Mouse (Mus musculus) forebrain, embryonic 12.5 days (tissue): ENCODE data around the gene Yaf2. TPM values are rescaled to one million over a fixed set of nuclear protein-coding genes. Genes with fewer than 3 reads are reported as not detected.
"Not testable (repeated sequence)": the region's sequence is repeated elsewhere in the genome, so short reads cannot be mapped to it uniquely, and the experiment has no call there.

Source experiments
- ATAC-seq: fragments of 200-750 bp; cut with Nextera tagmentation; 2 replicates; pipeline ENCODE4 v1.8.0; 2017; ENCODE audit warnings: moderate TSS enrichment; ENCODE audit not compliant: low FRiP score
- H3K27ac ChIP-seq: fragments of 300-500 bp; sonication (generic); 2 replicates; pipeline ENCODE4 v1.5.1; 2016; ENCODE audit warnings: mild to moderate bottlenecking
- H3K27me3 ChIP-seq: fragments of 300-500 bp; sonication (generic); 2 replicates; pipeline ENCODE4 v1.6.1; 2016; ENCODE audit warnings: mild to moderate bottlenecking
- H3K36me3 ChIP-seq: fragments of 300-500 bp; sonication (generic); replicated peaks from 2 replicates; pipeline ENCODE4 v1.6.1; 2016; ENCODE audit warnings: mild to moderate bottlenecking
- H3K4me1 ChIP-seq: fragments of 300-500 bp; sonication (generic); 2 replicates; pipeline ENCODE4 v1.6.1; 2016
- H3K4me2 ChIP-seq: fragments of 300-500 bp; sonication (generic); 2 replicates; pipeline ENCODE4 v1.6.1; 2016; ENCODE audit warnings: mild to moderate bottlenecking, moderate library complexity
- H3K4me3 ChIP-seq: fragments of 300-500 bp; sonication (generic); replicated peaks from 2 replicates; pipeline ENCODE4 v1.5.1; 2016; ENCODE audit warnings: mild to moderate bottlenecking
- H3K9ac ChIP-seq: fragments of 300-500 bp; sonication (generic); 2 replicates; pipeline ENCODE4 v1.6.1; 2016; ENCODE audit warnings: mild to moderate bottlenecking
- H3K9me3 ChIP-seq: fragments of 300-500 bp; sonication (generic); 2 replicates; pipeline ENCODE4 v1.6.1; 2016
- WGBS: fragments of 180-500 bp; shearing (Covaris S2); methylation state at CpG from one replicate; pipeline ENCODE4 v1.1.7; 2016; 5-methylcytosine and 5-hydroxymethylcytosine counted together
- polyA plus RNA-seq: library from polyadenylated mRNA; unstranded; fragments of >200 nt; fragmentation: Nextera tagmentation; extraction: Ambion mirVana; gene quantifications from 2 replicates; pipeline ENCODE4 v1.2.1, GENCODE M21; 2016

Gene Yaf2
- polyA plus RNA-seq, 1 experiment from 2014 or later = 91.1 TPM

- Histone ChIP-seq H3K27me3 (no peaks in the 10 kb centered on the region), H3K27ac (no peak overlapping the region), H3K36me3 (peaks cover 5% of the 10 kb centered on the region), H3K4me2 (no peak overlapping the region), H3K9me3 (no peaks in the 10 kb centered on the region), H3K4me1 (0 out of 2 replicates have a peak, but pooled peaks cover 7% of the 10 kb centered on the region), H3K9ac (no peak overlapping the region), H3K4me3 (no peak overlapping the region)
- WGBS = 56% methylated on average over 2 of the region's 2 CpGs
- no peak for ATAC-seq
Observed at GRCm38 (mm10) chr15:93265728-93266127, 71.0 kb downstream of the Yaf2 start.

- H3K9ac ChIP-seq = no peak overlapping the region
- no peaks in the 10 kb centered on the region for H3K9me3 ChIP-seq
- H3K36me3 ChIP-seq = peaks cover 5% of the 10 kb centered on the region
- no peak overlapping the region for H3K4me3 ChIP-seq
- H3K27me3 ChIP-seq = no peaks in the 10 kb centered on the region
- WGBS = 87% methylated on average over 3 of the region's 3 CpGs
- H3K4me1 ChIP-seq = 0 out of 2 replicates have a peak, but pooled peaks cover 7% of the 10 kb centered on the region
- no peak overlapping the region for H3K27ac ChIP-seq
- ATAC-seq = no peak
- no peak overlapping the region for H3K4me2 ChIP-seq
Observed at GRCm38 (mm10) chr15:93265231-93265630, 71.5 kb downstream of the Yaf2 start.

GRCm38 (mm10) chr15:93264221-93264620 lies 72.5 kb downstream of the Yaf2 start:
- Histone ChIP-seq H3K4me2 (no peak overlapping the region), H3K4me3 (no peak overlapping the region), H3K27me3 (no peaks in the 10 kb centered on the region), H3K9me3 (no peaks in the 10 kb centered on the region), H3K9ac (no peak overlapping the region), H3K36me3 (peaks cover 5% of the 10 kb centered on the region), H3K4me1 (0 out of 2 replicates have a peak, but pooled peaks cover 7% of the 10 kb centered on the region), H3K27ac (no peak overlapping the region)
- WGBS = 90% methylated on average over 3 of the region's 3 CpGs
- no peak for ATAC-seq

GRCm38 (mm10) chr15:93263566-93263965 lies 73.2 kb downstream of the Yaf2 start:
- 90% methylated on average over 7 of the region's 7 CpGs for WGBS
- no peaks in the 10 kb centered on the region for H3K27me3 ChIP-seq
- 0 out of 2 replicates have a peak, but pooled peaks cover 7% of the 10 kb centered on the region for H3K4me1 ChIP-seq
- no peaks in the 10 kb centered on the region for H3K9me3 ChIP-seq
- peaks cover 9% of the 10 kb centered on the region for H3K36me3 ChIP-seq
- H3K4me2 ChIP-seq = no peak overlapping the region
- ATAC-seq = no peak
- no peak overlapping the region for H3K9ac ChIP-seq
- no peak overlapping the region for H3K4me3 ChIP-seq
- no peak overlapping the region for H3K27ac ChIP-seq

- H3K4me3 ChIP-seq = no peak overlapping the region
- no peaks in the 10 kb centered on the region for H3K9me3 ChIP-seq
- H3K4me2 ChIP-seq = no peak overlapping the region
- WGBS = 74% methylated on average over 5 of the region's 5 CpGs
- ATAC-seq = no peak
- no peak overlapping the region for H3K9ac ChIP-seq
- H3K4me1 ChIP-seq = 0 out of 2 replicates have a peak, but pooled peaks cover 7% of the 10 kb centered on the region
- H3K27me3 ChIP-seq = no peaks in the 10 kb centered on the region
- H3K27ac ChIP-seq = no peak overlapping the region
- H3K36me3 ChIP-seq = peaks cover 16% of the 10 kb centered on the region
Observed at GRCm38 (mm10) chr15:93262818-93263217, 73.9 kb downstream of the Yaf2 start.

GRCm38 (mm10) chr15:93262274-93262673 lies 74.5 kb downstream of the Yaf2 start:
- no peak overlapping the region for H3K4me3 ChIP-seq
- no peaks in the 10 kb centered on the region for H3K27me3 ChIP-seq
- H3K9ac ChIP-seq = no peak overlapping the region
- no peak for ATAC-seq
- peaks cover 21% of the 10 kb centered on the region for H3K36me3 ChIP-seq
- 0 out of 2 replicates have a peak, but pooled peaks cover 4% of the 10 kb centered on the region for H3K4me1 ChIP-seq
- H3K9me3 ChIP-seq = no peaks in the 10 kb centered on the region
- 93% methylated on average over 5 of the region's 5 CpGs for WGBS
- H3K4me2 ChIP-seq = no peak overlapping the region
- H3K27ac ChIP-seq = no peak overlapping the region

- Histone ChIP-seq H3K4me1 (no peaks in the 10 kb centered on the region), H3K36me3 (peaks cover 41% of the 10 kb centered on the region), H3K4me3 (no peak overlapping the region), H3K9ac (no peak overlapping the region), H3K27ac (no peak overlapping the region), H3K9me3 (no peaks in the 10 kb centered on the region), H3K27me3 (no peaks in the 10 kb centered on the region), H3K4me2 (no peak overlapping the region)
- WGBS = 77% methylated on average over 8 of the region's 8 CpGs
- ATAC-seq = no peak
Observed at GRCm38 (mm10) chr15:93259933-93260332, 76.8 kb downstream of the Yaf2 start.

- no peaks in the 10 kb centered on the region for H3K9me3 ChIP-seq
- no peaks in the 10 kb centered on the region for H3K4me1 ChIP-seq
- no peak overlapping the region for H3K4me3 ChIP-seq
- H3K36me3 ChIP-seq = peaks cover 53% of the 10 kb centered on the region
- ATAC-seq = no peak
- 75% methylated on average over 10 of the region's 10 CpGs for WGBS
- no peaks in the 10 kb centered on the region for H3K27me3 ChIP-seq
- H3K4me2 ChIP-seq = no peak overlapping the region
- no peak overlapping the region for H3K27ac ChIP-seq
- no peak overlapping the region for H3K9ac ChIP-seq
Observed at GRCm38 (mm10) chr15:93255295-93255694, 81.4 kb downstream of the Yaf2 start.

- no peak for ATAC-seq
- H3K9me3 ChIP-seq = no peaks in the 10 kb centered on the region
- no peaks in the 10 kb centered on the region for H3K27me3 ChIP-seq
- H3K4me2 ChIP-seq = no peak overlapping the region
- H3K4me1 ChIP-seq = no peaks in the 10 kb centered on the region
- 85% methylated on average over 8 of the region's 8 CpGs for WGBS
- H3K4me3 ChIP-seq = no peak overlapping the region
- H3K27ac ChIP-seq = no peak overlapping the region
- H3K9ac ChIP-seq = no peak overlapping the region
- peaks cover 52% of the 10 kb centered on the region for H3K36me3 ChIP-seq
Observed at GRCm38 (mm10) chr15:93253172-93253571, 83.6 kb downstream of the Yaf2 start.

GRCm38 (mm10) chr15:93252396-93252795 lies 84.3 kb downstream of the Yaf2 start:
- Histone ChIP-seq H3K4me3 (no peak overlapping the region), H3K4me2 (no peak overlapping the region), H3K9me3 (no peaks in the 10 kb centered on the region), H3K36me3 (peaks cover 47% of the 10 kb centered on the region), H3K9ac (no peak overlapping the region), H3K27ac (no peak overlapping the region), H3K27me3 (no peaks in the 10 kb centered on the region), H3K4me1 (no peaks in the 10 kb centered on the region)
- no peak for ATAC-seq
- WGBS = 95% methylated on average over 6 of the region's 6 CpGs

GRCm38 (mm10) chr15:93251553-93252250 lies 85.0 kb downstream of the Yaf2 start:
- H3K4me3 ChIP-seq = no peak overlapping the region
- no peaks in the 10 kb centered on the region for H3K9me3 ChIP-seq
- no peak overlapping the region for H3K27ac ChIP-seq
- H3K27me3 ChIP-seq = no peaks in the 10 kb centered on the region
- ATAC-seq = no peak
- H3K9ac ChIP-seq = no peak overlapping the region
- H3K4me2 ChIP-seq = no peak overlapping the region
- no peaks in the 10 kb centered on the region for H3K4me1 ChIP-seq
- H3K36me3 ChIP-seq = peaks cover 47% of the 10 kb centered on the region
- WGBS = 82% methylated on average over 13 of the region's 13 CpGs

GRCm38 (mm10) chr15:93243202-93243601 lies 93.5 kb downstream of the Yaf2 start:
- Histone ChIP-seq H3K9ac (no peak overlapping the region), H3K27me3 (no peaks in the 10 kb centered on the region), H3K27ac (no peak overlapping the region), H3K4me3 (no peak overlapping the region), H3K4me2 (no peak overlapping the region), H3K9me3 (no peaks in the 10 kb centered on the region), H3K36me3 (peaks cover 56% of the 10 kb centered on the region), H3K4me1 (no peaks in the 10 kb centered on the region; the same call in 1 of the 2 replicates)
- ATAC-seq = no peak
- WGBS = 77% methylated on average over 10 of the region's 10 CpGs

- H3K4me2 ChIP-seq, H3K4me3 ChIP-seq, H3K27me3 ChIP-seq, H3K4me1 ChIP-seq, ATAC-seq, H3K9ac ChIP-seq, H3K27ac ChIP-seq: not testable (repeated sequence)
- peaks cover 22% of the 10 kb centered on the region for H3K36me3 ChIP-seq
- H3K9me3 ChIP-seq = peaks cover 13% of the 10 kb centered on the region; the same call in 1 of the 2 replicates
- WGBS = 95% methylated on average over 10 of the region's 10 CpGs
Observed at GRCm38 (mm10) chr15:93236456-93236855, 100.3 kb downstream of the Yaf2 start.
